Mouse (Mus musculus) kidney, embryonic 14.5 days (tissue): ENCODE data around the gene Mogs. TPM values are rescaled to one million over a fixed set of nuclear protein-coding genes. Genes with fewer than 3 reads are reported as not detected.

Experiments used
- ATAC-seq: fragments of 200-750 bp; cut with Nextera tagmentation; 2 replicates; pipeline ENCODE4 v1.8.0; 2017; ENCODE audit warnings: moderate number of reproducible peaks, mild to moderate bottlenecking, moderate TSS enrichment, moderate library complexity; ENCODE audit not compliant: low FRiP score, low TSS enrichment
- H3K27ac ChIP-seq: fragments of 300-500 bp; sonication (generic); 2 replicates; pipeline ENCODE4 v1.5.1; 2014; ENCODE audit warnings: low read depth, mild to moderate bottlenecking, low read length, moderate library complexity, mixed read lengths
- H3K27me3 ChIP-seq: fragments of 300-500 bp; sonication (generic); 2 replicates; pipeline ENCODE4 v1.6.1; 2014; ENCODE audit warnings: mild to moderate bottlenecking, low read length; ENCODE audit not compliant: control insufficient read depth, insufficient read depth
- H3K36me3 ChIP-seq: fragments of 300-500 bp; sonication (generic); 2 replicates; pipeline ENCODE4 v1.6.1; 2014; ENCODE audit warnings: low read length, mixed read lengths; ENCODE audit not compliant: control insufficient read depth, insufficient read depth
- H3K4me1 ChIP-seq: fragments of 300-500 bp; sonication (generic); 2 replicates; pipeline ENCODE4 v1.6.1; 2014; ENCODE audit warnings: low read length, mixed read lengths; ENCODE audit not compliant: control insufficient read depth, insufficient read depth
- H3K4me2 ChIP-seq: fragments of 300-500 bp; sonication (generic); replicated peaks from 2 replicates; pipeline ENCODE4 v1.6.1; 2014; ENCODE audit warnings: low read depth, mild to moderate bottlenecking, low read length
- H3K4me3 ChIP-seq: fragments of 300-500 bp; sonication (generic); 2 replicates; pipeline ENCODE4 v1.5.1; 2014; ENCODE audit warnings: mild to moderate bottlenecking, low read length
- H3K9ac ChIP-seq: fragments of 300-500 bp; sonication (generic); 2 replicates; pipeline ENCODE4 v1.6.1; 2014; ENCODE audit warnings: low read depth, mild to moderate bottlenecking, low read length, moderate library complexity
- H3K9me3 ChIP-seq: fragments of 300-500 bp; sonication (generic); 2 replicates; pipeline ENCODE4 v1.6.1; 2016; ENCODE audit warnings: low read length; ENCODE audit not compliant: control insufficient read depth
- WGBS: fragments of 180-500 bp; shearing (Covaris S2); extraction: QIAGEN DNeasy Blood & Tissue Kit; methylation state at CpG from one replicate; pipeline ENCODE4 v1.1.7; 2014; 5-methylcytosine and 5-hydroxymethylcytosine counted together
- polyA plus RNA-seq: library from polyadenylated mRNA; unstranded; fragments of >200 nt; fragmentation: Nextera tagmentation; extraction: Ambion mirVana; gene quantifications from 2 replicates; pipeline ENCODE4 v1.2.1, GENCODE M21; 2014

Mogs gene
- polyA plus RNA-seq, 1 experiment from 2014 or later = 57.4 TPM

GRCm38 (mm10) chr6:83117616-83118015, 2.3 kb downstream of the Mogs start:
- H3K9ac ChIP-seq = no peak overlapping the region
- no peak overlapping the region for H3K4me3 ChIP-seq
- peaks cover 33% of the 10 kb centered on the region for H3K4me1 ChIP-seq
- peaks cover 32% of the 10 kb centered on the region for H3K36me3 ChIP-seq
- no peak overlapping the region for H3K27ac ChIP-seq
- WGBS = 85% methylated on average over 13 of the region's 13 CpGs
- no peak overlapping the region for H3K4me2 ChIP-seq
- H3K27me3 ChIP-seq = no peaks in the 10 kb centered on the region
- H3K9me3 ChIP-seq = no peaks in the 10 kb centered on the region
- no peak for ATAC-seq

GRCm38 (mm10) chr6:83118369-83118768, 3.1 kb downstream of the Mogs start:
- H3K9me3 ChIP-seq = no peaks in the 10 kb centered on the region
- H3K27ac ChIP-seq = no peak overlapping the region
- ATAC-seq = no peak
- 83% methylated on average over 11 of the region's 11 CpGs for WGBS
- no peak overlapping the region for H3K9ac ChIP-seq
- H3K4me3 ChIP-seq = no peak overlapping the region
- H3K4me1 ChIP-seq = peaks cover 40% of the 10 kb centered on the region
- peaks cover 32% of the 10 kb centered on the region for H3K36me3 ChIP-seq
- H3K27me3 ChIP-seq = no peaks in the 10 kb centered on the region
- H3K4me2 ChIP-seq = no peak overlapping the region

GRCm38 (mm10) chr6:83118825-83119733, 3.8 kb downstream of the Mogs start:
- Histone ChIP-seq H3K4me2 (peak overlapping the region; percentile 68; the same call in 1 of the 2 replicates), H3K9me3 (no peaks in the 10 kb centered on the region), H3K36me3 (peaks cover 32% of the 10 kb centered on the region), H3K27ac (no peak overlapping the region), H3K9ac (peak overlapping the region; percentile 34; the same call in 1 of the 2 replicates), H3K4me3 (no peak overlapping the region), H3K27me3 (no peaks in the 10 kb centered on the region), H3K4me1 (peaks cover 45% of the 10 kb centered on the region)
- 74% methylated on average over 14 of the region's 14 CpGs for WGBS
- ATAC-seq = no peak

GRCm38 (mm10) chr6:83119734-83120051, 4.4 kb downstream of the Mogs start:
- Histone ChIP-seq H3K4me2 (peak overlapping the region; percentile 68), H3K9ac (0 out of 2 replicates have a peak overlapping the region, but pooled peaks have one; percentile 76), H3K4me3 (peak overlapping the region; percentile 70; the same call in 1 of the 2 replicates), H3K4me1 (peaks cover 44% of the 10 kb centered on the region), H3K27ac (0 out of 2 replicates have a peak overlapping the region, but pooled peaks have one; percentile 94), H3K27me3 (no peaks in the 10 kb centered on the region), H3K36me3 (peaks cover 32% of the 10 kb centered on the region), H3K9me3 (no peaks in the 10 kb centered on the region)
- WGBS = 79% methylated on average over 7 of the region's 7 CpGs
- ATAC-seq = no peak

- Histone ChIP-seq H3K27ac (peak within 1 kb of the TSS; percentile 98), H3K4me3 (peak within 1 kb of the TSS; percentile 70), H3K9ac (peak within 1 kb of the TSS; percentile 77), H3K36me3 (peaks cover 32% of the 10 kb centered on the region), H3K9me3 (no peaks in the 10 kb centered on the region), H3K27me3 (no peaks in the 10 kb centered on the region), H3K4me1 (peaks cover 42% of the 10 kb centered on the region), H3K4me2 (peak within 1 kb of the TSS; percentile 75)
- ATAC-seq = peak; percentile 93
- WGBS = under 1% methylated on average over 38 of the region's 38 CpGs
These were observed 5.9 kb downstream of the Mogs start, which contains the start of gene Wbp1 for GRCm38 (mm10) chr6:83120930-83121862. Gene Wbp1, minus strand, starts transcription at chr6:83121559.

- Histone ChIP-seq H3K9ac (peak overlapping the region; percentile 77), H3K9me3 (no peaks in the 10 kb centered on the region), H3K36me3 (peaks cover 27% of the 10 kb centered on the region), H3K4me3 (peak overlapping the region; percentile 65), H3K4me1 (peaks cover 34% of the 10 kb centered on the region), H3K27ac (peak overlapping the region; percentile 98), H3K27me3 (no peaks in the 10 kb centered on the region), H3K4me2 (peak overlapping the region; percentile 75)
- under 1% methylated on average over 40 of the region's 52 CpGs for WGBS
- ATAC-seq = peak; percentile 17
These were observed 6.8 kb downstream of the Mogs start for GRCm38 (mm10) chr6:83121863-83122710.

GRCm38 (mm10) chr6:83122961-83123360, 7.7 kb downstream of the Mogs start:
- no peak for ATAC-seq
- 78% methylated on average over 5 of the region's 5 CpGs for WGBS
- Histone ChIP-seq H3K4me1 (peaks cover 34% of the 10 kb centered on the region), H3K36me3 (peaks cover 18% of the 10 kb centered on the region; the same call in 1 of the 2 replicates), H3K4me3 (peak overlapping the region; percentile 65; the same call in 1 of the 2 replicates), H3K27me3 (no peaks in the 10 kb centered on the region), H3K27ac (peak overlapping the region; percentile 98; the same call in 1 of the 2 replicates), H3K9ac (peak overlapping the region; percentile 18; the same call in 1 of the 2 replicates), H3K4me2 (peak overlapping the region; percentile 75), H3K9me3 (no peaks in the 10 kb centered on the region)

GRCm38 (mm10) chr6:83124851-83125312, 9.6 kb downstream of the Mogs start:
- under 1% methylated on average over 30 of the region's 30 CpGs for WGBS
- Histone ChIP-seq H3K27ac (peak overlapping the region; percentile 43; the same call in 1 of the 2 replicates), H3K4me2 (peak overlapping the region; percentile 78), H3K9me3 (no peaks in the 10 kb centered on the region), H3K9ac (peak overlapping the region; percentile 59), H3K4me1 (peaks cover 25% of the 10 kb centered on the region), H3K27me3 (no peaks in the 10 kb centered on the region), H3K4me3 (peak overlapping the region; percentile 59), H3K36me3 (no peaks in the 10 kb centered on the region)
- no peak; the same call in 1 of the 2 replicates for ATAC-seq
